Mouse (Mus musculus): Measurements from ENCODE around the gene St3gal3.
A peak's percentile ranks its signal among the peaks of the same experiment; 100 is the strongest.

Gene St3gal3

GRCm38 (mm10) chr4:117921358-117921757 is 213.4 kb downstream of the St3gal3 start:
- DNase-seq: no peak

DNA sequence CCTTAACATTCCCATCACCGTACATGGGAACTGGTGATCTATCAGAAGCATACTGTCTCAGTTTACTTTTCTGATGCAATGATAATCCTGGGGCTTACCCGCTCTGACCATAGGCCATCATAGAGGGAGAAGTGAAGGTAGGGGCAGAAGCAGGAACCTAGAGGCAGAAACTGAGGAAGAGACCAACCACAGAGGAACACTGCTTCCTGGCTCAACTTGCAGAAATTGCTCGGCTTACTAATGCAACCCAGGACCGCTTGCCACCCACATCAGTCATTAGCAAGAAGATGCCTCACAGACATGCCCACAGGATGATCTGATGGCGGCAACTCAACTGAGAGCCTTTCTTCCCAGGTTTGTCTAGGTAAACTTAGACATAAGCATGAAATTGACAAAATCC is 216.0 kb downstream of the St3gal3 start:
- DNase-seq: no peak

DNA sequence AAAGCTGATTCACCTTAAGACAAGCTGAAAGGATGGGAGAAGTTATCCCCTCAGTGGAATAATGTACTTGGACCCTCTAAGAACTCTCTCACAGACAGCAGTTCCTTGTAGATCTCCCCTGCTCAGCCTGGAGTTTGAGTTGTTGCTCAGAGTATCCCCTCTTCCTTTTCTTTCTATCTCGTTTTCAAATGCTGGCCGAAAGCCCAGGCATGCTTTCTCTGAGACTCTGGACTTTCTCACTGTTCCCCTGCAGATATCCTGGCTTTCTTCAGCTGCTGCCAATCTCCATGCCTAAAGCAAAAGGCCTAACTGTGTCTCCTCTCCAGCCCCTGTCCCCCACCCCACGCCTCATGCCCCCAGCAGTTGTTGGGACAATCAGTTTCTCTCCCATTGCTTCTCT is 216.5 kb downstream of the St3gal3 start:
- no peak for DNase-seq

- no peak for DNase-seq
These were observed 216.9 kb downstream of the St3gal3 start for GRCm38 (mm10) chr4:117917847-117918246.

DNA sequence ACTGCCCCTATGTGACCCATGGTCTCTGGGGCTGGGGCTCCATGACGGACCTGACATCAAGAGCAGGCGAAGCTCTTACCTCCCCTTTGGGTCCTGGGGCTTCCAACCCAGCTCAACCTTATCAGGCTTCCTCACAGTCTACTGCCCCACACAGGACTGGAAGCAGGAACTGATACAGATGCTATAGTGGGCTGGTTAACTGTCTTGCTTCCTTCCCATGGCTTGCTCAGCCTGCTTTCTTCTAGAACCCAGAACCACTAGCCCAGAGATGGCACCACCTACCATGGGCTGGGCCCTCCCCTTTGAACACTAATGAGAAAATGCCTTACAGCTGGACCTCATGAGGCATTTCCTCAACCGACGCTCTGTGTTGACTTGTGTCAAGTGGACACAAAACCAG is 217.3 kb downstream of the St3gal3 start:
- DNase-seq: peak; percentile 18

DNA sequence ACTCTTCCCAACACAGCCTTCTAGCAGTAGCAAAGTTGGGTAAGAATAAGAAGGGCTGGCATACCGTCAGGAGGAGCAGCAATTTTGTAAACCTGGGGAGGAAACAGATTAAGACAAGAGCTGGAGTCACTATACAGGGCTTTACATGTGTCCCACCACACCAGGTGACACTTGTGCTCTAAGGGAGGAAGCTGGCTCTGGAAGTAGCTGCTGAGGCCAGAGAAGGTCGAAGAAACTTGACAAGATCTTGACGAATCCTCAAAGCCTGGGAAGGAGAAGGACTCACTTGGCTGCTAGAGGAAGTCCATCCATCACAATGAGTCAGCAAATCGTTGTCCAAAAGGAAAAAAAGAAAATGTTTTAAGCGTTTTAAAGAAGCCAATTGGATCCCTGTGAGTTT is 218.3 kb downstream of the St3gal3 start:
- DNase-seq: no peak

- peak; percentile 40 for DNase-seq
These were observed 219.1 kb downstream of the St3gal3 start for GRCm38 (mm10) chr4:117915489-117916105.

DNA sequence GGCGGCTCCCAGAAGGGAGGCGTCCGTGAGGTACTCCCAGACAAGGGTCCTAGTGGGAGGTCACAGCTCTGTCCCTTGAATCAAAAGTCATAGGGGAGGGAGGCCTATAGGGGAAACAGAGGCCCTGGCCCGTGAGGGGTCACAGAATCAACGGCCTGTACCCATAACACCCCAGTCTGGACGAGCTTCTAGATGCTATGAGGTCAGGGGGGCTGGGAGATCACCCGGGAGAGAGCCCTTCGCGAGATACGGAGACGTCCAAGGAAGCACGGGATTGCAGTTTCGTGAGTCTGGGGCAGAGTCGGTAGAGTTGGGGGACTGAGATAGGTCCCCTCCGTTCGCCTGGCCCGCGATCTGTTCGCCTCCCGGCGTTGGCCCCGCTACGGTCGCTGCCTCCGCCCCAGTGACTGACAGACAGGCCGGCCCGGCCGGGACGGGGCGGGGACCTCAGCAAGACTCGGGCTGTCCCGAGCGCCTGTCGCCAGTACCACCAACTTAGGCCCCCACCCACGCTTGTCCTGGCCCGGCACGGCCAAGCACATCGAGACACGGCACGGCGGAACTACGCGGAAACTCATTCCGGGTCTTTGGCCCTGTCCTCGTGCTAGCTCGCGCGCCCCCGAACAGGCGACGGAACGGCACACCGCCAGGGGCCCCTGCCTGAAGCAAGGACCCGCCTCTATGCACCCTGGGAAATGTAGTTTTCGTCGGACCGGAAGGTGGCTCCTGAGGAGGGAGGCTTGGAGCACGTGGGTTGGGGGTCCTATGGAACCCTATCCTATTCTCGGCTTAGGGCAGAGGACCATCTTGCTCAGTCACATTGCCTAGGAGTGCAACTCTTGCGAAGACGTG is 219.9 kb downstream of the St3gal3 start, which contains the start of gene Ipo13:
TSS of gene Ipo13 (minus strand) at position 409 of the 852 bp plus-strand sequence.
- peak; percentile 93 for DNase-seq

GRCm38 (mm10) chr4:117914031-117914430 is 220.7 kb downstream of the St3gal3 start:
- DNase-seq: no peak

DNA sequence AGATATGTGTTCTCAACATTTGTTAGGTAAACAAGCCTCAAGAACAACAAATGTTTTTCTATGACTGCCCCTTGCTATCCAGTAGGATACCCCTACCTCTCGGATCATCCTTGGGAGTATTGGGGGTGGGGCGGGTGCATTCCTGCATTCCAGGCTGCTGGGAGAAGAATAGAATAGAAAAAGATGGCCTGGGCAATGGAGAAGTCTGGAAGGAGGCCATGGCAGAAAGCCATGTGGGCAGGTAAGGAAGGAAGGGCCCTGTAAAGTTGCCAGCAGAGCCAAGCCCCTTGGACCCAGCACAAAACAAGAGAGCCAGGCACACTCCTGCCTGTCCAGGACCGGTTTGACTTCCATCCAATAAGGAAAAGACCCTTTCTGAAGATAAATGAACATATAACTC is 221.3 kb downstream of the St3gal3 start:
- DNase-seq: no peak

DNA sequence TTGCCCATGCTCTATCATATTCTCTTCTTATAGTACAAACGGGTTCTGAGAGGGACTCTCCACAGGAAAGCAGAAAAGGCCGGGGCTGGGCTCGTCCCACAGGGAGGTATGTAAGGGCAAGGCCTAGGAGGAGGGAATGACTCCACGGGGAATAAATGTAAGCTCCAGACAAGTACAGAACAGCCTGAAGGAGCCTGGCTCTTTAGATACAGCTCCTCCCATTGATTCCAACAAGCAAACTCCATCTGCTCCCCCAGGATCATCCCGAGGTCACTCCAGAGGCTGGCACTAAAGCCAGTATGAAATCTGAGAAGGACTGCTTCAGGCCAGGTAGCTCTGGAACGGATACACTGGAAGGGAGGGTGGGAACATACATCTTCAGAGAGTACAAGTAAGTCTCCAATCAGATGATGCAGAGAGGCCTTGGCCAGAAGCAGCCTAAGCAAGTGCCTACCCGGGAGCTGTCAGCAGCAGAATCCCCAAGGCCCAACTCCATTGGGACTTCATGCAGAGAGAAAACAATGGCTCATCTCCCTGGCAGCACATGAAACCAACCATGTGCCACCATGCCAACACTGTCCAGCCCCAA is 221.9 kb downstream of the St3gal3 start:
- DNase-seq: no peak

- DNase-seq: no peak
These were observed 222.6 kb downstream of the St3gal3 start for GRCm38 (mm10) chr4:117912131-117912561.

GRCm38 (mm10) chr4:117908834-117909453 is 225.8 kb downstream of the St3gal3 start:
- no peak for DNase-seq

GRCm38 (mm10) chr4:117906196-117906595 is 228.5 kb downstream of the St3gal3 start:
- DNase-seq: no peak

DNA sequence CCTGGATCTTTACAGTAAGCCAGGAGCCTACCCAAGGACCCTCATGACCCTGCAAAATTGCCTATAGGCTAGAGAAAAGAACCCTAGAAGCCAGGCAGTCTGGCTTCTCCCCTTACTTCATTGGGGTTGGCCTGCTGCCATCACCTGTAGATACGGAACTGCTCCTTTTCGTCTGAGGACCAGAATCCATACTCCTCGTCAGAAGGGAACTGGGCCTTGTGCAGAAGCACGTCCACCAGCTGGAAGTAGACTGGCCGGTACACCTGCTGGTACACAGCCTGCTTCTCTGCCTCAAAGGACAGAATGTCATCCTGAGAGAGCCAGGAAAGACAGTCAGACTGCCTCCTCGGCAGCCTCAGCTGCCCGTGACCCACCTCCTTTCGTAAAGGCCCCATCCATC is 230.0 kb downstream of the St3gal3 start:
- DNase-seq: no peak

- no peak for DNase-seq
These were observed 230.6 kb downstream of the St3gal3 start for GRCm38 (mm10) chr4:117904094-117904493.

DNA sequence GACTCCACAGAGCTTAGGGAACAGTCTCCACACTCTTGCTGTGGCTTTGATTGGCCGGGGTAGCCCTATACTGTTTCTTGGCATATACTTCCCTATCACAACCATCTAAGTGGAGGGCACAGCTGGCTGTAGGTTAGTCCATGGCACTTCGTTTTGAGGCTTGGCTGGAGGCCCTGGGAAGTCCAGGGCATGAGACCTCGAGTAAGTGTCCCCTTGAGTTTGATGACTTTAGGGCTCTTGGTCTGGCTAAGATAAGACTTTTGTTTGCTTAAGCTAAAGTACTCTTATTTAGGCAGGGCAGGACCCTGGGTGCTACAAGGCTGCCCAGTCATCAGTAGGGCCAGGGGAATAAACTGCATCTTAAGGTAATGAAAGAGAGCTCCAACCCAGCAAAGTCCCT is 236.6 kb downstream of the St3gal3 start:
- DNase-seq: no peak

- DNase-seq: no peak
These were observed 238.7 kb downstream of the St3gal3 start for GRCm38 (mm10) chr4:117896031-117896430.

GRCm38 (mm10) chr4:117895339-117895738 is 239.4 kb downstream of the St3gal3 start:
- DNase-seq: no peak

- DNase-seq: no peak
These were observed 240.1 kb downstream of the St3gal3 start for GRCm38 (mm10) chr4:117894601-117895000.

DNA sequence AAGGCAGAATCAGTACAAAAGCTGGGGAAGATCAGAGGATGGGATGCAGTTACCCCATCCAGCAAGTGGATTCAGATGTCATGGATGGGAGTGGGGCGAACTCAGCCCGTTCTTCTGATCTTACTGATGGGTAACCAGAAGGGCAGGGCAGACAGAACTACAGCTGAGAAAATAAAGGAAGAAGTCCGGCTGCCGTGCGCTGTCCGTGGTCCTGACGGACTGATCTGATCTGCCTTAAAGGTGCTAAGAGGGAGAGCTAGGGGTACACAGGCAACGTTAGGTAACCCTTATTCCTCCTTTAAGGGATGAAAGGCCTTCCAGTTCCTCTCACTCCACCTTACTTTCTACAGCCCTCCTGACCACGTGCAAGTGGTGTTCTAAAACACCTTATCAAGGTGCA is 241.3 kb downstream of the St3gal3 start:
- DNase-seq: peak; percentile 71

DNA sequence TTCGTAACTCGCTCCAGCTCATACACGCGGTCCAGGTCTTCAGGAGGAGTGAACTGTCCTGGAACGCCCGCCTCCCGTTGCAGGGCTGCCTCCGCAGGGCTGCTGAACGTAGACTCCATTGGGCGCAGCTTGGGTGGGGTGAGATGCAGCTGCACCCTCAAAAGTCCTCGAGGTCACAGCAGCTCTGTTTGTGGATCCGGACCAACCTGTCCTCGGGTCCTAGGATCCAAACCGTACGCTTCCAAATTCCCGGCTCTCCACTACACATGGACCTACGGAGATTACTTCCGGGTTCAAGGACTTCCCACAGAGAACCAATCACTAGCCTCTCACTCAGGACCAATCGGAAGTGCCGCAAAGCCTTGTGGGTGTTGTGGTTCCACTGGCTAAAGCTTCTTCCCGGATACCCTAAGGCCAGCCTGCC is 243.0 kb downstream of the St3gal3 start, which contains the start of gene Dph2:
TSS of gene Dph2 (minus strand) at position 295 of the 424 bp plus-strand sequence.
- peak; percentile 81 for DNase-seq

- no peak for DNase-seq
These were observed 244.0 kb downstream of the St3gal3 start for GRCm38 (mm10) chr4:117890750-117891149.

All from liver (tissue).